Mouse (Mus musculus): ENCODE measurements around the gene Fezf2. TPM values are rescaled to one million over a fixed set of nuclear protein-coding genes. Genes with fewer than 3 reads are reported as not detected.

The Fezf2 gene
- 0.01 and 0.02 TPM in 2 replicates for polyA plus RNA-seq (2012; rRNA removed)

GRCm38 (mm10) chr14:12348089-12348488 is at the start of gene Fezf2:
TSS of gene Fezf2 (minus strand) at chr14:12348189.

Other genes with a start within 250 kb of the Fezf2 start
- 0.05 and 0.09 TPM in 2 replicates for gene Gm49355, start 64.2 kb downstream of the Fezf2 start, polyA plus RNA-seq (2012; rRNA removed)
- gene 3830406C13Rik, start 64.0 kb downstream of the Fezf2 start, polyA plus RNA-seq (2012; rRNA removed) = 9.3 and 10.2 TPM in 2 replicates